Mouse (Mus musculus) adrenal gland, adult 8-10 months (tissue): ENCODE results near the gene Csnk2b. TPM values are rescaled to one million over a fixed set of nuclear protein-coding genes. Genes with fewer than 3 reads are reported as not detected.

ENCODE experiments used
- DNase-seq: peaks from one replicate; pipeline ENCODE4 v3.0.0; 2022
- total RNA-seq, 4 experiments: library from RNA; stranded (reverse); gene quantifications; 2 replicates each; pipeline ENCODE4 v1.2.4; 2022

Gene Csnk2b
- total RNA-seq, 4 experiments from 2014 or later: 196 to 224 (median 222) TPM

GRCm38 (mm10) chr17:35120745-35121142 lies 1.1 kb downstream of the Csnk2b start:
- no peak for DNase-seq

- no peak for DNase-seq
Measured at GRCm38 (mm10) chr17:35115046-35116019, 6.5 kb downstream of the Csnk2b start, which contains the start of gene Ly6g5b. Ly6g5b (minus strand) TSS chr17:35115428.

GRCm38 (mm10) chr17:35111774-35112173 lies 10.1 kb downstream of the Csnk2b start:
- DNase-seq: no peak

- DNase-seq: no peak
Measured at GRCm38 (mm10) chr17:35108097-35108496, 13.8 kb downstream of the Csnk2b start, which contains the start of gene Ly6g5c. Ly6g5c (plus strand) TSS chr17:35108279.

GRCm38 (mm10) chr17:35106522-35106921 lies 15.3 kb downstream of the Csnk2b start:
- DNase-seq: no peak

GRCm38 (mm10) chr17:35105740-35106389 lies 16.0 kb downstream of the Csnk2b start:
- no peak for DNase-seq

- DNase-seq: no peak
Measured at GRCm38 (mm10) chr17:35104754-35105153, 17.1 kb downstream of the Csnk2b start.

GRCm38 (mm10) chr17:35104079-35104478 lies 17.8 kb downstream of the Csnk2b start:
- DNase-seq: no peak

GRCm38 (mm10) chr17:35103221-35103690 lies 18.6 kb downstream of the Csnk2b start:
- no peak for DNase-seq

- DNase-seq: no peak
Measured at GRCm38 (mm10) chr17:35102299-35102698, 19.6 kb downstream of the Csnk2b start.

- no peak for DNase-seq
Measured at GRCm38 (mm10) chr17:35101161-35101560, 20.7 kb downstream of the Csnk2b start.

- DNase-seq: no peak
Measured at GRCm38 (mm10) chr17:35100196-35100765, 21.6 kb downstream of the Csnk2b start.

- DNase-seq: no peak
Measured at GRCm38 (mm10) chr17:35097164-35097655, 24.6 kb downstream of the Csnk2b start.

- no peak for DNase-seq
Measured at GRCm38 (mm10) chr17:35096597-35096996, 25.3 kb downstream of the Csnk2b start.

GRCm38 (mm10) chr17:35094475-35095365 lies 27.1 kb downstream of the Csnk2b start:
- DNase-seq: no peak

GRCm38 (mm10) chr17:35092403-35093198 lies 29.3 kb downstream of the Csnk2b start:
- no peak for DNase-seq

- DNase-seq: peak; percentile 33
Measured at GRCm38 (mm10) chr17:35090166-35090932, 31.5 kb downstream of the Csnk2b start.

- DNase-seq: peak; percentile 90
Measured at GRCm38 (mm10) chr17:35088825-35089644, 32.8 kb downstream of the Csnk2b start, which contains the start of gene Abhd16a. Abhd16a (plus strand) TSS chr17:35089263.

- no peak for DNase-seq
Measured at GRCm38 (mm10) chr17:35088151-35088550, 33.7 kb downstream of the Csnk2b start.
